In genomic region chr2:28205467-28205805, GRCm38 (mm10) we compare ENCODE assay signal across 8 mouse cellular contexts. TPM values are rescaled to one million over a fixed set of nuclear protein-coding genes. Genes with fewer than 3 reads are reported as not detected.
DNase-seq lines count a peak whose midpoint lies in the region; ATAC-seq and TF ChIP-seq lines count a peak whose summit lies in the region.

No protein-coding gene starts in this region.

- peak overlapping the region; percentile 50 for H3K4me3 ChIP-seq in hindbrain, embryonic 15.5 days
- peak overlapping the region; percentile 30 for H3K4me3 ChIP-seq in left cerebral cortex, adult 2 months

- peak; percentile 43 for DNase-seq in WW6 (ENCODE audit: low read depth, low spot score)
- peak; percentile 98 for DNase-seq in cerebellum, postnatal 25 days
- DNase-seq in gastrocnemius, adult 18-20 months (ENCODE audit: low spot score) = peak; percentile 87
- DNase-seq in left cerebral cortex, adult 2 months (ENCODE audit: extremely low spot score in 1 of 2, low spot score in 2 of 2) = peak; percentile 90 to 95
- DNase-seq in right cerebral cortex, postnatal 14 days = peak; percentile 90
- peak; percentile 78 to 84 for DNase-seq in urinary bladder, postnatal 36 days (ENCODE audit: low spot score in 2 of 2)

- intact Hi-C loops in left cerebral cortex, adult 2 months (cut with DNase I) = loop anchor here (1.0 to 5.0 kb wide), 4 partner anchors 72 to 170 kb away; no protein-coding TSS in a partner anchor

- H3K9ac ChIP-seq in hindbrain, embryonic 15.5 days = peak overlapping the region; percentile 81

- H3K27me3 ChIP-seq in hindbrain, embryonic 15.5 days = no peaks in the 10 kb centered on the region

- peak overlapping the region; percentile 74 for H3K27ac ChIP-seq in hindbrain, embryonic 15.5 days (replicated peaks)
- H3K27ac ChIP-seq in left cerebral cortex, adult 2 months = peak overlapping the region; percentile 77

- under 1% methylated on average over 45 of the region's 49 CpGs for WGBS in hindbrain, embryonic 15.5 days

- H3K36me3 ChIP-seq in hindbrain, embryonic 15.5 days = no peaks in the 10 kb centered on the region

- H3K9me3 ChIP-seq in hindbrain, embryonic 15.5 days = no peaks in the 10 kb centered on the region

- ATAC-seq in hindbrain, embryonic 15.5 days (ENCODE audit: low FRiP score, low read depth) = peak; percentile 66
- peak; percentile 83 for ATAC-seq in megakaryocyte, adult 5-6 weeks (ENCODE audit: poor library complexity, severe bottlenecking)

- H3K4me2 ChIP-seq in hindbrain, embryonic 15.5 days = peak overlapping the region; percentile 84

- peaks cover 56% of the 10 kb centered on the region for H3K4me1 ChIP-seq in hindbrain, embryonic 15.5 days (replicated peaks)

- peak; percentile 81 for TF ChIP-seq CTCF in left cerebral cortex, adult 2 months (IDR thresholded peaks at IDR 0.05)

RNA-seq across cellular contexts. Expression of gene Olfm1, which starts 12.6 kb away (rescaled TPM):
- total RNA-seq in gastrocnemius, adult 18-20 months (2021) = 10 to 100 TPM in 1 of 2 experiments, 1 to 10 TPM in 1; 6.0 to 14.3 TPM
- polyA plus RNA-seq in hindbrain, embryonic 15.5 days (2015; fragmentation: Nextera tagmentation; extraction: Ambion mirVana) = 343 and 372 TPM in 2 replicates
- 1,000 to 10,000 TPM; 1,521 to 1,595 TPM for total RNA-seq in left cerebral cortex, adult 2 months (2021)
- total RNA-seq in megakaryocyte, adult 5-6 weeks (2015) = 101 and 108 TPM in 2 replicates
- 66.1 and 67.4 TPM in 2 replicates for total RNA-seq in megakaryocyte, adult 5-6 weeks (2017)

Comparison
In these comparisons a context has a peak if more than half of its experiments do, and no peak if none do; other contexts are left out.
1. Peak in every context shown above with its lines: DNase-seq, ATAC-seq, H3K4me3 ChIP-seq and H3K27ac ChIP-seq.
2. DNase-seq: peak in every context shown above with its lines; median percentile 98 in cerebellum, postnatal 25 days; 92 in left cerebral cortex, adult 2 months; 90 in right cerebral cortex, postnatal 14 days; 87 in gastrocnemius, adult 18-20 months; 81 in urinary bladder, postnatal 36 days; 43 in WW6.
3. RNA of gene Olfm1, which starts 12.6 kb away (total RNA-seq): 1,521 to 1,595 TPM in left cerebral cortex, adult 2 months; 66.1 to 108 TPM in megakaryocyte, adult 5-6 weeks and 6.0 to 14.3 TPM in gastrocnemius, adult 18-20 months; every median in the first group is over 10 times any median in the second.